Mouse (Mus musculus) C2C12 (cell line): Measurements from ENCODE around the gene Piwil4. TPM values are rescaled to one million over a fixed set of nuclear protein-coding genes. Genes with fewer than 3 reads are reported as not detected.

Source experiments
- H3K27me3 ChIP-seq: one replicate; pipeline ENCODE4 v1.6.1; 2011; ENCODE audit not compliant: control insufficient read depth, insufficient read depth, insufficient read length
- H3K36me3 ChIP-seq: one replicate; pipeline ENCODE4 v1.6.1; 2011; ENCODE audit not compliant: control insufficient read depth, insufficient read depth
- H3K4me3 ChIP-seq: one replicate; pipeline ENCODE4 v1.5.1; 2011; ENCODE audit warnings: mild to moderate bottlenecking, control low read depth; ENCODE audit not compliant: poor library complexity, insufficient read depth, severe bottlenecking
- H3K79me2 ChIP-seq: one replicate; pipeline ENCODE4 v1.6.1; 2011; ENCODE audit not compliant: control insufficient read depth, insufficient read depth
- H3K79me3 ChIP-seq: one replicate; pipeline ENCODE4 v1.6.1; 2011; ENCODE audit warnings: low read depth, control low read depth
- H3ac ChIP-seq: one replicate; pipeline ENCODE3; 2011; ENCODE audit warnings: low read depth; ENCODE audit not compliant: control insufficient read depth, insufficient read length
- CEBPB ChIP-seq: IDR thresholded peaks from one replicate; pipeline ENCODE4 v1.6.1; 2011; ENCODE audit warnings: low read depth, mild to moderate bottlenecking, control low read depth, moderate library complexity
- CTCF ChIP-seq: IDR thresholded peaks from one replicate; pipeline ENCODE4 v1.5.1; 2011; ENCODE audit not compliant: control insufficient read depth, insufficient read depth, insufficient read length
- FOSL1 ChIP-seq: IDR thresholded peaks from one replicate; pipeline ENCODE4 v1.8.0; 2011; ENCODE audit warnings: mild to moderate bottlenecking, low read length; ENCODE audit not compliant: poor library complexity, insufficient read depth, severe bottlenecking
- MAX ChIP-seq: IDR thresholded peaks from one replicate; pipeline ENCODE4 v1.6.1; 2011; ENCODE audit warnings: mild to moderate bottlenecking, control low read depth
- MYOD1 ChIP-seq: IDR thresholded peaks from one replicate; pipeline ENCODE4 v1.6.1; 2011; ENCODE audit warnings: low read depth; ENCODE audit not compliant: control insufficient read depth, insufficient read length
- MYOG ChIP-seq: IDR thresholded peaks from one replicate; pipeline ENCODE4 v1.6.1; 2011; ENCODE audit not compliant: control insufficient read depth, insufficient read length; ENCODE audit errors: extremely low read depth
- USF1 ChIP-seq: IDR thresholded peaks from one replicate; pipeline ENCODE4 v1.6.1; 2011; ENCODE audit warnings: low read depth, mild to moderate bottlenecking, control low read depth, moderate library complexity
- long read RNA-seq, 2 experiments: library from polyadenylated mRNA; unstranded; transcript quantifications; one replicate each; pipeline ENCODE4 v2.0.0; 2019 to 2020
- polyA plus RNA-seq: library from polyadenylated mRNA; unstranded; fragments of >200 nt; fragmentation: generic; extraction: Trizol; gene quantifications from one replicate; pipeline ENCODE4 v1.2.1, GENCODE M21; 2012; ENCODE audit warnings: missing spikeins

The Piwil4 gene
- polyA plus RNA-seq: 0.23 TPM
- long read RNA-seq, experiment 1, partial matches to known transcripts: 0 of 1 reads
- long read RNA-seq, experiment 1, other reads (novel, unspliced or antisense): 0 of 1 reads
- long read RNA-seq, experiment 2, partial matches to known transcripts: 0 of 5 reads
- long read RNA-seq, experiment 2, other reads (novel, unspliced or antisense): 2 of 5 reads

GRCm38 (mm10) chr9:14740151-14740924, at the start of gene Piwil4:
Gene Piwil4, minus strand, starts transcription at chr9:14740733.
- no peaks in the 10 kb centered on the region for H3K79me3 ChIP-seq

GRCm38 (mm10) chr9:14787356-14787755, 46.8 kb upstream of the Piwil4 start:
- Histone ChIP-seq H3K27me3 (no peaks in the 10 kb centered on the region), H3K4me3 (no peak overlapping the region), H3ac (no peak overlapping the region), H3K79me2 (peaks cover 60% of the 10 kb centered on the region), H3K79me3 (peaks cover 23% of the 10 kb centered on the region), H3K36me3 (peaks cover 66% of the 10 kb centered on the region)
- TF ChIP-seq MAX: no peak
- TF ChIP-seq FOSL1: no peak
- no peak for TF ChIP-seq MYOD1
- no peak for TF ChIP-seq USF1
- TF ChIP-seq CEBPB: no peak
- TF ChIP-seq MYOG: no peak
- no peak for TF ChIP-seq CTCF

More at GRCm38 (mm10) chr9:14740151-14740924, at the start of gene Piwil4:
- no peaks in the 10 kb centered on the region for H3K36me3 ChIP-seq
- no peaks in the 10 kb centered on the region for H3K79me2 ChIP-seq
- H3ac ChIP-seq: no peak within 1 kb of the TSS
- TF ChIP-seq MYOG: no peak
- TF ChIP-seq CTCF: no peak
- TF ChIP-seq FOSL1: no peak
- no peak for TF ChIP-seq MAX
- no peak for TF ChIP-seq MYOD1
- TF ChIP-seq USF1: no peak
- TF ChIP-seq CEBPB: no peak
- H3K27me3 ChIP-seq: no peaks in the 10 kb centered on the region
- H3K4me3 ChIP-seq: no peak within 1 kb of the TSS

GRCm38 (mm10) chr9:14784039-14785002, 43.8 kb upstream of the Piwil4 start, which contains the start of the genes Mre11a and Ankrd49:
Gene Mre11a, plus strand, starts transcription at chr9:14784654.
Gene Ankrd49, minus strand, starts transcription at chr9:14784856.
- TF ChIP-seq CEBPB: no peak
- no peak for TF ChIP-seq USF1
- no peak for TF ChIP-seq MYOD1
- TF ChIP-seq MAX: peak; percentile 87
- TF ChIP-seq CTCF: no peak
- Histone ChIP-seq H3K79me2 (peaks cover 51% of the 10 kb centered on the region), H3K36me3 (peaks cover 61% of the 10 kb centered on the region), H3K27me3 (no peaks in the 10 kb centered on the region), H3ac (peak within 1 kb of the TSS; percentile 92), H3K79me3 (peaks cover 23% of the 10 kb centered on the region), H3K4me3 (peak within 1 kb of the TSS; percentile 91)

DNA sequence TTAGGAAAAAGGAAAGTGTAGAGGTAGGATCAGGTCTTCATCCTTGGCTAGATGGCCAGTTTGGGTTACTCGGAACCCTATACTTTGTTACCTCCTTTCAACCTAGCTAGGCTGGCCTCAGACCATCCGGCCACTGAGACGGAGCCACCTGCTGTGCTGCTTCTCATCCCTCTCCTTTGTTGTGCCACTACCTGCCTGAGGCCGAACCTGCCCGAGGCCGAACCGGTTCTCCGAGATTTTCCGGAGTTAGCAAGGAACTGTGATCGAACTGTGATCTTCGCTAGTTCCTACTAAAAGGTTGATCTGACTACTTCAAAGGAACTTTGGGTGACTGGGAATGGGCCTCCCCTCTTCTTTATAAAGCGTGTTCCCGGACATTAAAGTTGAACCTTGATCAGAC, 37.8 kb upstream of the Piwil4 start:
- Histone ChIP-seq H3ac (no peak overlapping the region), H3K79me2 (no peaks in the 10 kb centered on the region), H3K36me3 (peaks cover 32% of the 10 kb centered on the region), H3K4me3 (no peak overlapping the region), H3K27me3 (no peaks in the 10 kb centered on the region), H3K79me3 (no peaks in the 10 kb centered on the region)
- TF ChIP-seq MYOG: no peak
- TF ChIP-seq CTCF: no peak
- no peak for TF ChIP-seq MAX

DNA sequence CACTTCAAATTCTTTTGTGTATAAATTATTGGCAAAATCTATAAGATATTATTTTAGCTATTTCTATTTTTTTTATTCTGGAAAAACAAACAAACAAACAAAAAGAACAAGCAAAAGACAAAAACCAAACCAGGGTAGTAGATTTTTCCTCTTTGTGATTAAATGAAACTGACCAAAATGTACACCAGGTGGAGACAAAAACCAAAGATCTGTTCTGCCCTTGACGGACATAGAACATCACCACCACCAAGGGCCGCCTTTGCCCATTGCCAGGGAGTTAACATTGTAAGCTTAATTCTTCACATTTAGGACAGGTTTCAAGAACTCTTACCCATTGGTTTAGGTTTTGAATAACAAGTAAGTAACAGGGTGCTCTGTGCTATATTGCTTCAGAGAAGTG, 33.3 kb upstream of the Piwil4 start:
- H3K79me2 ChIP-seq: peaks cover 19% of the 10 kb centered on the region
- H3K4me3 ChIP-seq: no peak overlapping the region
- no peaks in the 10 kb centered on the region for H3K27me3 ChIP-seq
- peaks cover 2% of the 10 kb centered on the region for H3K79me3 ChIP-seq
- TF ChIP-seq MYOG: no peak
- no peak for TF ChIP-seq MYOD1
- no peak for TF ChIP-seq USF1
- TF ChIP-seq CEBPB: no peak
- TF ChIP-seq MAX: no peak
- no peak for TF ChIP-seq FOSL1
- TF ChIP-seq CTCF: no peak
- no peak overlapping the region for H3ac ChIP-seq
- H3K36me3 ChIP-seq: no peaks in the 10 kb centered on the region
